Mouse (Mus musculus): ENCODE measurements around the gene Chrng. TPM values are rescaled to one million over a fixed set of nuclear protein-coding genes. Genes with fewer than 3 reads are reported as not detected.

Gene Chrng
- total RNA-seq, 1 experiment: 0.13 TPM

- no peak for DNase-seq (ENCODE audit: low read depth, low spot score)
- no peak overlapping the region for H3K9ac ChIP-seq (ENCODE audit: insufficient read depth, low read depth, low read length, poor library complexity, severe bottlenecking)
- in situ Hi-C loops (cut with MboI; ENCODE audit: low sequenced_read_pairs in 2 of 2, unreplicated experiment in 2 of 2): no loop called here
- no peaks in the 10 kb centered on the region for H3K9me3 ChIP-seq (ENCODE audit: control insufficient read depth, insufficient read depth, low read depth, low read length)
- no peaks in the 10 kb centered on the region for H3K36me3 ChIP-seq (ENCODE audit: control insufficient read depth, insufficient read depth, low read length, poor library complexity, severe bottlenecking)
- H3K4me3 ChIP-seq (ENCODE audit: insufficient read depth in 1 of 2, low read depth in 1 of 2, low read length in 2 of 2, poor library complexity in 1 of 2, severe bottlenecking in 1 of 2): no peak overlapping the region
- TF ChIP-seq ZNF384 (IDR thresholded peaks at IDR 0.05; ENCODE audit: low read depth, low read length) (no peak), MAFK (IDR thresholded peaks at IDR 0.05; ENCODE audit: insufficient read depth, low read depth, low read length) (no peak), ZC3H11A (IDR thresholded peaks at IDR 0.05; ENCODE audit: borderline replicate concordance, low read depth, low read length) (no peak), CHD2 (IDR thresholded peaks at IDR 0.05; ENCODE audit: low read depth, low read length) (no peak), HCFC1 (IDR thresholded peaks at IDR 0.05; ENCODE audit: borderline replicate concordance, insufficient read depth, low read length) (no peak)
- peaks cover 0 to 14% of the 10 kb centered on the region in 2 experiments; a peak in 2 of 4 replicates for H3K4me1 ChIP-seq (ENCODE audit: control insufficient read depth in 2 of 2, insufficient read depth in 2 of 2, low read length in 2 of 2, poor library complexity in 1 of 2)
- no peak overlapping the region for H3K27ac ChIP-seq (ENCODE audit: insufficient read depth, low read depth, low read length, poor library complexity, severe bottlenecking)
These were observed 50.7 kb downstream of the Chrng start for GRCm38 (mm10) chr1:87255173-87255572.

- H3K4me1 ChIP-seq (ENCODE audit: control insufficient read depth in 2 of 2, insufficient read depth in 2 of 2, low read length in 2 of 2, poor library complexity in 1 of 2): peaks cover 0 to 4% of the 10 kb centered on the region in 2 experiments; a peak in 2 of 4 replicates
- no peak for DNase-seq (ENCODE audit: low read depth, low spot score)
- no peaks in the 10 kb centered on the region for H3K9me3 ChIP-seq (ENCODE audit: control insufficient read depth, insufficient read depth, low read depth, low read length)
- no peak overlapping the region for H3K9ac ChIP-seq (ENCODE audit: insufficient read depth, low read depth, low read length, poor library complexity, severe bottlenecking)
- H3K4me3 ChIP-seq (ENCODE audit: insufficient read depth in 1 of 2, low read depth in 1 of 2, low read length in 2 of 2, poor library complexity in 1 of 2, severe bottlenecking in 1 of 2): no peak overlapping the region
- no peaks in the 10 kb centered on the region for H3K36me3 ChIP-seq (ENCODE audit: control insufficient read depth, insufficient read depth, low read length, poor library complexity, severe bottlenecking)
- H3K27ac ChIP-seq (ENCODE audit: insufficient read depth, low read depth, low read length, poor library complexity, severe bottlenecking): no peak overlapping the region
- in situ Hi-C loops (cut with MboI; ENCODE audit: low sequenced_read_pairs in 2 of 2, unreplicated experiment in 2 of 2): no loop called here
- no peak for TF ChIP-seq ZC3H11A (IDR thresholded peaks at IDR 0.05; ENCODE audit: borderline replicate concordance, low read depth, low read length)
- TF ChIP-seq MAFK (IDR thresholded peaks at IDR 0.05; ENCODE audit: insufficient read depth, low read depth, low read length): no peak
- no peak for TF ChIP-seq CHD2 (IDR thresholded peaks at IDR 0.05; ENCODE audit: low read depth, low read length)
- TF ChIP-seq HCFC1 (IDR thresholded peaks at IDR 0.05; ENCODE audit: borderline replicate concordance, insufficient read depth, low read length): no peak
These were observed 53.2 kb downstream of the Chrng start for GRCm38 (mm10) chr1:87257691-87258090.

- H3K4me3 ChIP-seq (ENCODE audit: insufficient read depth in 1 of 2, low read depth in 1 of 2, low read length in 2 of 2, poor library complexity in 1 of 2, severe bottlenecking in 1 of 2): no peak overlapping the region; a peak in 1 of 4 replicates
- H3K36me3 ChIP-seq (ENCODE audit: control insufficient read depth, insufficient read depth, low read length, poor library complexity, severe bottlenecking): no peaks in the 10 kb centered on the region
- in situ Hi-C loops (cut with MboI; ENCODE audit: low sequenced_read_pairs in 2 of 2, unreplicated experiment in 2 of 2): no loop called here
- H3K9ac ChIP-seq (ENCODE audit: insufficient read depth, low read depth, low read length, poor library complexity, severe bottlenecking): no peak overlapping the region
- no peaks in the 10 kb centered on the region for H3K9me3 ChIP-seq (ENCODE audit: control insufficient read depth, insufficient read depth, low read depth, low read length)
- no peak overlapping the region for H3K27ac ChIP-seq (ENCODE audit: insufficient read depth, low read depth, low read length, poor library complexity, severe bottlenecking)
- TF ChIP-seq ZC3H11A (IDR thresholded peaks at IDR 0.05; ENCODE audit: borderline replicate concordance, low read depth, low read length) (no peak), CHD2 (IDR thresholded peaks at IDR 0.05; ENCODE audit: low read depth, low read length) (no peak), ZNF384 (IDR thresholded peaks at IDR 0.05; ENCODE audit: low read depth, low read length) (no peak), MAFK (IDR thresholded peaks at IDR 0.05; ENCODE audit: insufficient read depth, low read depth, low read length) (no peak), HCFC1 (IDR thresholded peaks at IDR 0.05; ENCODE audit: borderline replicate concordance, insufficient read depth, low read length) (no peak)
- DNase-seq (ENCODE audit: low read depth, low spot score): no peak
- H3K4me1 ChIP-seq (ENCODE audit: control insufficient read depth in 2 of 2, insufficient read depth in 2 of 2, low read length in 2 of 2, poor library complexity in 1 of 2): peaks cover under 1 to 7% of the 10 kb centered on the region in 2 experiments; a peak in 3 of 4 replicates
These were observed 54.0 kb downstream of the Chrng start for GRCm38 (mm10) chr1:87258484-87258883.

GRCm38 (mm10) chr1:87259316-87259715, 54.9 kb downstream of the Chrng start:
- Histone ChIP-seq H3K9ac (ENCODE audit: insufficient read depth, low read depth, low read length, poor library complexity, severe bottlenecking) (no peak overlapping the region), H3K27ac (ENCODE audit: insufficient read depth, low read depth, low read length, poor library complexity, severe bottlenecking) (no peak overlapping the region), H3K4me3 (ENCODE audit: insufficient read depth in 1 of 2, low read depth in 1 of 2, low read length in 2 of 2, poor library complexity in 1 of 2, severe bottlenecking in 1 of 2) (no peak overlapping the region), H3K4me1 (ENCODE audit: control insufficient read depth in 2 of 2, insufficient read depth in 2 of 2, low read length in 2 of 2, poor library complexity in 1 of 2) (peaks cover 2 to 7% of the 10 kb centered on the region in 2 experiments; a peak in 3 of 4 replicates), H3K36me3 (ENCODE audit: control insufficient read depth, insufficient read depth, low read length, poor library complexity, severe bottlenecking) (no peaks in the 10 kb centered on the region), H3K9me3 (ENCODE audit: control insufficient read depth, insufficient read depth, low read depth, low read length) (no peaks in the 10 kb centered on the region)
- no peak for DNase-seq (ENCODE audit: low read depth, low spot score)
- TF ChIP-seq HCFC1 (IDR thresholded peaks at IDR 0.05; ENCODE audit: borderline replicate concordance, insufficient read depth, low read length) (no peak), ZNF384 (IDR thresholded peaks at IDR 0.05; ENCODE audit: low read depth, low read length) (no peak), CHD2 (IDR thresholded peaks at IDR 0.05; ENCODE audit: low read depth, low read length) (no peak), ZC3H11A (IDR thresholded peaks at IDR 0.05; ENCODE audit: borderline replicate concordance, low read depth, low read length) (no peak), MAFK (IDR thresholded peaks at IDR 0.05; ENCODE audit: insufficient read depth, low read depth, low read length) (no peak)
- in situ Hi-C loops (cut with MboI; ENCODE audit: low sequenced_read_pairs in 2 of 2, unreplicated experiment in 2 of 2): no loop called here

Other genes with a start within 250 kb of the Chrng start
- gene Alppl2, start 114.7 kb upstream of the Chrng start, total RNA-seq (2012; rRNA removed): 2.4 and 5.2 TPM in 2 replicates
- gene Alpi, start 103.1 kb upstream of the Chrng start, total RNA-seq (2012; rRNA removed): not detected in 2 replicates
- not detected in 2 replicates for gene Akp3, start 79.7 kb upstream of the Chrng start, total RNA-seq (2012; rRNA removed)
- 1.1 and 2.9 TPM in 2 replicates for gene Ecel1, start 48.1 kb upstream of the Chrng start, total RNA-seq (2012; rRNA removed)
- gene Prss56, start 21.3 kb upstream of the Chrng start, total RNA-seq (2012; rRNA removed): 0.36 and 0.37 TPM in 2 replicates
- 0.13 TPM in 1 of 2 replicates, not detected in the other for gene Chrnd, start 14.1 kb upstream of the Chrng start, total RNA-seq (2012; rRNA removed)
- gene Eif4e2, start 9.3 kb downstream of the Chrng start, total RNA-seq (2012; rRNA removed): 165 and 221 TPM in 2 replicates
- gene Efhd1, start 59.7 kb downstream of the Chrng start, total RNA-seq (2012; rRNA removed): 1.3 and 1.8 TPM in 2 replicates
- 58.7 and 69.2 TPM in 2 replicates for gene Gigyf2, start 122.3 kb downstream of the Chrng start, total RNA-seq (2012; rRNA removed)
- gene Kcnj13, start 190.1 kb downstream of the Chrng start, total RNA-seq (2012; rRNA removed): 0.27 and 0.95 TPM in 2 replicates

All from ES-E14 (cell line).